Mouse (Mus musculus) cerebellum, adult 2 months (tissue): ENCODE measurements around the gene Treml4.

Source experiments
- CTCF ChIP-seq: fragments of 200-500 bp; IDR thresholded peaks from 2 replicates; pipeline ENCODE4 v1.5.1; 2011; ENCODE audit warnings: low read depth, mild to moderate bottlenecking, control low read depth, low read length, moderate library complexity, borderline replicate concordance; ENCODE audit not compliant: insufficient read depth
- POLR2A ChIP-seq: fragments of 200-500 bp; IDR thresholded peaks from 2 replicates; pipeline ENCODE4 v1.6.1; 2011; ENCODE audit warnings: low read length, control low read depth, borderline replicate concordance; ENCODE audit not compliant: insufficient read depth

DNA sequence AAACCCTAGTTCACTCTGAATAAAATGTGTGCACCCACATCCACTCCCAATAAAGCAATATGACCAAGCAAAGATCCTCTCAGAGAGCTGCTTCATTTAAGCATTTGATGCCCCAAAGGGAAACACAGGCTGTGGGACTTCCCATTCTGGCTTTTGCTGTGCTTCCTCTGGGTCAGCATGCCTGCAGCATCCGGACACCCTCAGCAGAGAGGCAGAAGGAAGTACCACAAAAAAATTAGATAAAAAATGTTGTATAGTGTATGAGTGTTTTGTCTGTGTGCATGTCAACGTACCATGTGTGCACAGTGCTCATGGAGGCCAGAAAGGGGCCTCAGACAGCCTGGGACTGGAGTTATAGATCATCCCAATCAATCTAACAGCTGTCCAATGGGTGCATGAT, 2.2 kb upstream of the Treml4 start:
- TF ChIP-seq CTCF: no peak
- no peak for TF ChIP-seq POLR2A
